Mouse (Mus musculus) embryonic facial prominence, embryonic 15.5 days (tissue): ENCODE measurements at regions not wholly inside any gene's neighbourhood (a gene's known extent, or its start where the extent isn't known, plus 50 kb on each side); places are given as distances from the start of the nearest gene placed in this dataset.
A peak's percentile ranks its signal among the peaks of the same experiment; 100 is the strongest.

ENCODE experiments used
- ATAC-seq: fragments of 200-750 bp; cut with Nextera tagmentation; 2 replicates; pipeline ENCODE4 v1.8.0; 2017; ENCODE audit warnings: low read depth, moderate TSS enrichment; ENCODE audit not compliant: insufficient number of reproducible peaks, low FRiP score, low TSS enrichment
- H3K27ac ChIP-seq: fragments of 300-500 bp; sonication (generic); replicated peaks from 2 replicates; pipeline ENCODE4 v1.5.1; 2015; ENCODE audit warnings: mild to moderate bottlenecking, inconsistent platforms
- H3K27me3 ChIP-seq: fragments of 300-500 bp; sonication (generic); 2 replicates; pipeline ENCODE4 v1.6.1; 2015; ENCODE audit warnings: inconsistent platforms
- H3K36me3 ChIP-seq: fragments of 300-500 bp; sonication (generic); 2 replicates; pipeline ENCODE4 v1.6.1; 2015; ENCODE audit warnings: mild to moderate bottlenecking, inconsistent platforms
- H3K4me1 ChIP-seq: fragments of 300-500 bp; sonication (generic); 2 replicates; pipeline ENCODE4 v1.6.1; 2015; ENCODE audit warnings: inconsistent platforms
- H3K4me2 ChIP-seq: fragments of 300-500 bp; sonication (generic); replicated peaks from 2 replicates; pipeline ENCODE4 v1.6.1; 2015; ENCODE audit warnings: mild to moderate bottlenecking, inconsistent platforms
- H3K4me3 ChIP-seq: fragments of 300-500 bp; sonication (generic); replicated peaks from 2 replicates; pipeline ENCODE4 v1.5.1; 2015; ENCODE audit warnings: mild to moderate bottlenecking, inconsistent platforms
- H3K9ac ChIP-seq: fragments of 300-500 bp; sonication (generic); 2 replicates; pipeline ENCODE4 v1.6.1; 2015; ENCODE audit warnings: inconsistent platforms
- H3K9me3 ChIP-seq: fragments of 300-500 bp; sonication (generic); replicated peaks from 2 replicates; pipeline ENCODE4 v1.6.1; 2016; ENCODE audit warnings: inconsistent platforms
- WGBS: fragments of 180-500 bp; shearing (Covaris S2); methylation state at CpG from one replicate; pipeline ENCODE4 v1.1.7; 2015; 5-methylcytosine and 5-hydroxymethylcytosine counted together

DNA sequence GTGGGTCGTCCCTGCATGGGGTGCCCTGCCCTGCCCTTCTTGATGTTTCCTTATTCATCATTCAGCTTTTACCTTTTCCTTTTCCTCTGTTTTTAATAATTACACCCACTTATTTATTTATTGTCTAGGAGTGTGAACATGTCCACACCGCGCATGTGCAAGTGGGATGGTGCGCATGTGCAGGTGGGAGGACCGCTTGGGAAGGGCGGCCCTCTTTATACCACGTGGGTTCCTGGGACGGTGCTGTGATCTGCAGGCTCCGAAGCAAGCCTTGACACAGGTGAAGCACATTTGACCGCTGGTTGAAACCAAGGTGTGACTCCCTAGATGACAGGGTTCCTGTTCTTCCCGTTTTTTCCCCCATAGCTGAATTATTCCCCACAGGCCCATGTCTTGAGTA lies 60.0 kb downstream of the Syf2 start:
- Histone ChIP-seq H3K27me3 (0 out of 2 replicates have a peak, but pooled peaks cover 5% of the 10 kb centered on the region), H3K36me3 (no peaks in the 10 kb centered on the region), H3K4me1 (no peaks in the 10 kb centered on the region), H3K9me3 (no peaks in the 10 kb centered on the region), H3K4me3 (no peak overlapping the region), H3K4me2 (no peak overlapping the region), H3K27ac (no peak overlapping the region), H3K9ac (no peak overlapping the region)
- ATAC-seq: no peak
- WGBS: 88% methylated on average over 11 of the region's 11 CpGs

- no peak overlapping the region for H3K27ac ChIP-seq
- no peak for ATAC-seq
- 0 out of 2 replicates have a peak, but pooled peaks cover 2% of the 10 kb centered on the region for H3K4me1 ChIP-seq
- no peak overlapping the region for H3K4me3 ChIP-seq
- H3K4me2 ChIP-seq: no peak overlapping the region
- H3K27me3 ChIP-seq: 0 out of 2 replicates have a peak, but pooled peaks cover 5% of the 10 kb centered on the region
- H3K9me3 ChIP-seq: no peaks in the 10 kb centered on the region
- H3K9ac ChIP-seq: no peak overlapping the region
- 57% methylated on average over 8 of the region's 8 CpGs for WGBS
- no peaks in the 10 kb centered on the region for H3K36me3 ChIP-seq
Observed at GRCm38 (mm10) chr4:134993526-134994122, 62.9 kb downstream of the Syf2 start.

- WGBS: 79% methylated on average over 2 of the region's 2 CpGs
Observed at GRCm38 (mm10) chr4:134994205-134994604, 63.5 kb downstream of the Syf2 start.

GRCm38 (mm10) chr4:134994648-134995047 lies 64.0 kb downstream of the Syf2 start:
- no peak for ATAC-seq
- no peak overlapping the region for H3K4me3 ChIP-seq
- WGBS: 76% methylated on average over 6 of the region's 6 CpGs
- H3K27ac ChIP-seq: no peak overlapping the region
- 0 out of 2 replicates have a peak, but pooled peaks cover 6% of the 10 kb centered on the region for H3K4me1 ChIP-seq
- no peaks in the 10 kb centered on the region for H3K36me3 ChIP-seq
- no peak overlapping the region for H3K4me2 ChIP-seq
- no peaks in the 10 kb centered on the region for H3K9me3 ChIP-seq
- H3K27me3 ChIP-seq: 0 out of 2 replicates have a peak, but pooled peaks cover 5% of the 10 kb centered on the region
- no peak overlapping the region for H3K9ac ChIP-seq

More at GRCm38 (mm10) chr4:134994205-134994604, 63.5 kb downstream of the Syf2 start:
- no peak for ATAC-seq
- 0 out of 2 replicates have a peak, but pooled peaks cover 6% of the 10 kb centered on the region for H3K4me1 ChIP-seq
- H3K9me3 ChIP-seq: no peaks in the 10 kb centered on the region
- H3K27me3 ChIP-seq: 0 out of 2 replicates have a peak, but pooled peaks cover 5% of the 10 kb centered on the region
- H3K4me3 ChIP-seq: no peak overlapping the region
- H3K4me2 ChIP-seq: no peak overlapping the region
- no peaks in the 10 kb centered on the region for H3K36me3 ChIP-seq
- H3K27ac ChIP-seq: no peak overlapping the region
- no peak overlapping the region for H3K9ac ChIP-seq

- no peak overlapping the region for H3K9ac ChIP-seq
Observed at GRCm38 (mm10) chr4:134995052-134995451, 64.4 kb downstream of the Syf2 start.

DNA sequence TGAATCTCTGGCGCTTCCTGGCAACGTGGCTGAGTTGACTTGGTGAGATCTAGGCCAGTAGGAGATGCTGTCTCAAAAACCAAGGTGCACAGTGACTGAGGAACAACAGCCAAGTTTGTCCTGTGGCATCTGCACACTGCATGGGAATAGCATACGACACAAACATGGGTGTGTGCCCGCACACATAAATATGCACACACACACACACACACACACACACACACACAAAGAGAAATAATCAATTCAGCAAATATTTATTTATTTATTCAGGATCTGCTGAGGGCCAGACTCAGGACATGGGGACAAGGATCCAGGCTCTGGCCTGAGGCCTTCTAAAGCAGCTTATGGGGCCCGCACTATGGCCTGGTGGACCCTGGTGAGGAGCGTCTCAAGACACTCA lies 65.4 kb downstream of the Syf2 start:
- H3K27me3 ChIP-seq: 0 out of 2 replicates have a peak, but pooled peaks cover 5% of the 10 kb centered on the region
- H3K4me1 ChIP-seq: 0 out of 2 replicates have a peak, but pooled peaks cover 6% of the 10 kb centered on the region
- no peak for ATAC-seq
- WGBS: 84% methylated on average over 6 of the region's 6 CpGs
- no peak overlapping the region for H3K9ac ChIP-seq
- H3K9me3 ChIP-seq: no peaks in the 10 kb centered on the region
- H3K36me3 ChIP-seq: no peaks in the 10 kb centered on the region
- H3K4me3 ChIP-seq: no peak overlapping the region
- H3K27ac ChIP-seq: no peak overlapping the region
- H3K4me2 ChIP-seq: no peak overlapping the region

More at GRCm38 (mm10) chr4:134995052-134995451, 64.4 kb downstream of the Syf2 start:
- H3K4me1 ChIP-seq: 0 out of 2 replicates have a peak, but pooled peaks cover 6% of the 10 kb centered on the region
- H3K4me2 ChIP-seq: no peak overlapping the region
- ATAC-seq: no peak
- H3K9me3 ChIP-seq: no peaks in the 10 kb centered on the region
- 0 out of 2 replicates have a peak, but pooled peaks cover 5% of the 10 kb centered on the region for H3K27me3 ChIP-seq
- H3K36me3 ChIP-seq: no peaks in the 10 kb centered on the region
- H3K4me3 ChIP-seq: no peak overlapping the region
- no peak overlapping the region for H3K27ac ChIP-seq
- 63% methylated on average over 13 of the region's 13 CpGs for WGBS

GRCm38 (mm10) chr4:134997461-134998434 lies 67.0 kb downstream of the Syf2 start:
- H3K4me2 ChIP-seq: no peak overlapping the region
- WGBS: 90% methylated on average over 26 of the region's 26 CpGs
- H3K27me3 ChIP-seq: 0 out of 2 replicates have a peak, but pooled peaks cover 5% of the 10 kb centered on the region
- H3K27ac ChIP-seq: no peak overlapping the region
- no peak overlapping the region for H3K9ac ChIP-seq
- no peak overlapping the region for H3K4me3 ChIP-seq
- no peaks in the 10 kb centered on the region for H3K9me3 ChIP-seq
- ATAC-seq: no peak
- H3K4me1 ChIP-seq: peaks cover 15% of the 10 kb centered on the region
- H3K36me3 ChIP-seq: no peaks in the 10 kb centered on the region

- H3K36me3 ChIP-seq: no peaks in the 10 kb centered on the region
- WGBS: 37% methylated on average over 12 of the region's 12 CpGs
- ATAC-seq: no peak
Observed at GRCm38 (mm10) chr4:134998928-134999658, 68.4 kb downstream of the Syf2 start.

DNA sequence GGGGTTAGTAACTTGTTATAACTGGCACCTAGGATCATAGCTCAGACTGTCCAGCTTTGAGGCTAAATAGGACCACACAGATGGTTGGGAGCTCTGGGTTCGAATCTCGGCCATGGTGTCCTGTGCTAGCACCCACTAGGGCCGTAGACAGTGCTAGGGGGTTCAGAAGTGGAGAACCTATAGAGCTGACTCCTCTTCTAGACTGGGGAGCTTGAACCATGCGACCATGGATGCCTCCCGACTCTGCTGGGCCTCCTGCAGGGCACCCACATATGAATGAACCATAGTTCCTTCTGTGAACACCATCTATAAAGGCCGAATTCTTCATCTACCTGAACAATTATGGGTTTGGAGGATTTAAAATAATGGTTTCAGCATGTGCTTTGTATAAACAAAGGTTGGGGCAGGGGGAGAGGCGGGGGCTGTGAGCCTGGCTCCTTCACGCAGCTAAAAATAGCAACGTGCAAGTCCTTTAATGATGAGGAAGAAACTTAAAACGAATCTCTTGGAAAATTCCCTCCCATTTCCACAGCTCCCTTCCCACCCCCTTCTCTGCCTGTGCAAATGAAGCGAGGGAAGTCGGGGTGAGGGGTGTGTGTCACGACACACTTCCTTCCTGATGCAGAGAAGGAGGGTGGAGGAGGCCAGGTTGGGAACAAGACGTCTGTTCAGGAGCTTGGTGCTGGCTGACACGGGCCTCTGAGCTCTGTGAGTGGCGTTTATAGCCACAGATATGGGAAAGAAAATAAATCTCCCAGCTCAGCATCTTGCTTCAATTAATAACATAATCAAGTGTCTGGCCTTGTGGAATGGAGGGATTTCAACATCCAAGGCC lies 71.6 kb downstream of the Syf2 start:
- ATAC-seq: peak; percentile 83; the same call in 1 of the 2 replicates
- H3K27ac ChIP-seq: peak overlapping the region; percentile 74
- no peaks in the 10 kb centered on the region for H3K36me3 ChIP-seq
- no peak overlapping the region for H3K9ac ChIP-seq
- peaks cover 20% of the 10 kb centered on the region for H3K4me1 ChIP-seq
- H3K9me3 ChIP-seq: no peaks in the 10 kb centered on the region
- 29% methylated on average over 16 of the region's 16 CpGs for WGBS
- H3K4me3 ChIP-seq: no peak overlapping the region
- no peak overlapping the region; the same call in 1 of the 2 replicates for H3K4me2 ChIP-seq
- H3K27me3 ChIP-seq: no peaks in the 10 kb centered on the region

More at GRCm38 (mm10) chr4:134998928-134999658, 68.4 kb downstream of the Syf2 start:
- Histone ChIP-seq H3K9ac (no peak overlapping the region), H3K9me3 (no peaks in the 10 kb centered on the region), H3K4me1 (peaks cover 20% of the 10 kb centered on the region), H3K4me2 (no peak overlapping the region), H3K4me3 (no peak overlapping the region), H3K27ac (peak overlapping the region; percentile 34; the same call in 1 of the 2 replicates), H3K27me3 (no peaks in the 10 kb centered on the region)

DNA sequence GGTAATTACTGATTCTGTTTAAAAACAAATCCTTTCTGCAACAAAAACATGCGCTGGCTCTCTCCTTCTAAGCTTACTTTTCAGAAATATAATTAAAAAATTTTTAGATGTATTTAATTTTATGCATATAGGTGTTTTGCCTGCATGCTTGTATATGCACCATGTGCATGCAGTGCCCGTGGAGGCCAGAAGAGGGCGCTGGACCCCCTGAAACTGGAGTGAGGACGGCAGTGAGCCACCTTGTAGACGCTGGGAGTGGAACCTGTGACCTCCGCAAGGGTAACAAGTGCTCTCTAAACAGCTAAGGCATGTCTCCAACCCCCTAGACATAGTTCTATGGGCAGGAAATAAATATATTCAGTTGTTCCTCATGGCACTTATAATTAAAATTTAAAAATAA lies 80.7 kb downstream of the Syf2 start:
- peaks cover 20% of the 10 kb centered on the region for H3K4me1 ChIP-seq
- H3K9me3 ChIP-seq: no peaks in the 10 kb centered on the region
- no peak overlapping the region for H3K4me3 ChIP-seq
- H3K9ac ChIP-seq: no peak overlapping the region
- H3K4me2 ChIP-seq: no peak overlapping the region
- no peaks in the 10 kb centered on the region for H3K27me3 ChIP-seq
- H3K27ac ChIP-seq: no peak overlapping the region
- ATAC-seq: no peak
- H3K36me3 ChIP-seq: no peaks in the 10 kb centered on the region
- 78% methylated on average over 6 of the region's 6 CpGs for WGBS
